Mouse (Mus musculus): ENCODE data around the gene Nmb. TPM values are rescaled to one million over a fixed set of nuclear protein-coding genes. Genes with fewer than 3 reads are reported as not detected.
"Not testable (repeated sequence)": the region's sequence is repeated elsewhere in the genome, so short reads cannot be mapped to it uniquely, and the experiment has no call there.

Nmb gene
- polyA plus RNA-seq (2016; fragmentation: Nextera tagmentation; extraction: Ambion mirVana), result 6.1 and 6.2 TPM in 2 replicates

DNA sequence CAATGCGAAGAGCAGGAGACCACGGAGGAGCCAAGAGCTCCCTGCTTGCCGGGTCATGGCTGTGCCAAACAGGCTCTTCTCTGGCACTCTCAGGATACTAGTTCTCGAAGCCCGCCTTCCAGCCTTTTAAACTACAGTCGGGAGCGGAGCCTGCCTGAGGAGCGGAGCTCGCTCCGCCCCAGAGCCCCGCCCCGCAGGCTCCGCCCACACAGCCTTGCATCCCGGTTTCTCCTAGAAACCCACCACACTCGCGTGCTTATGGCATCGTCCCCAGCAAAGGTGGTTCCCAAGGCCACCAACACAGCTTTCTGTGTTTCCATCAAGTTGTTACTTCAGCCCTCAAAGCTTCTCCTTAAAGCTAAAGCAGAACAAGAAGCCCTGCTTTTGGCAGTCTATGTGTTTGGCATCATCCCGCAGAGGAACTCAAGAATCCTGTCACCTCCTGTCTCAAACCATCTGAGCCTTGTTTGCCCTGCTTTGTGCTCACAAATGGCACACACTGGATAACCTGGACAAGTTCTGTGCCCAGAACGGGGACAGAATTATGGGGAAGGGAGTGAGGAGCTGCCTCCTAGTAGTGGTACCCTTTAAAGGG, at the start of gene Nmb:
Nmb (minus strand) TSS at position 156 of the 595 bp plus-strand sequence.
- H3K27ac ChIP-seq, result 0 out of 2 replicates have a peak within 1 kb of the TSS, but pooled peaks have one; percentile 0
- no peaks in the 10 kb centered on the region for H3K27me3 ChIP-seq
- H3K4me2 ChIP-seq (replicated peaks), result peak within 1 kb of the TSS; percentile 94
- H3K4me1 ChIP-seq, result peaks cover 23% of the 10 kb centered on the region
- ATAC-seq (ENCODE audit: insufficient number of reproducible peaks, insufficient read depth, low FRiP score, low TSS enrichment), result peak; percentile 52; the same call in 1 of the 2 replicates
- peak within 1 kb of the TSS; percentile 47 for H3K4me3 ChIP-seq
- peak within 1 kb of the TSS; percentile 65 for H3K9ac ChIP-seq
- WGBS, result 3% methylated on average over 19 of the region's 19 CpGs
- no peaks in the 10 kb centered on the region for H3K9me3 ChIP-seq
- peaks cover 16% of the 10 kb centered on the region for H3K36me3 ChIP-seq

DNA sequence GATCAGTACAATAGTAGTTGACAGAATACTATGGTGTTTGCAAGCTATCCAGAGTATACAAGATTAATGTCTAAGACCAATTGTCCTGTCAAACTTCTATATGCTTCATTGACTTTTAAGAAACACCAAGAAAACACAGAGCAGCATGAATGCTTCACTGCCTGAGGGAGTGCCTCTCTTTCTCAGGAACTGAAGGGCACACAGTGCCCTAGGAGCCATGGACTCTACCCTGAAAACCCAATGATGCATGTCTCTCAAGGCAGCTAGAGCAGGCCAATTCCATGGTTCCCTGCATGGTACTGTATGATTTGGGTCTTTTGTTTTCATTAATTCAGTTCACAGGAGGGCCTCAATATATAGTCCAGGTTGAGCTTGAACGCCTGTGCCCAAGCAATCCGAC, 49.4 kb upstream of the Nmb start:
- Histone ChIP-seq H3K9ac (no peak overlapping the region), H3K27ac (no peak overlapping the region), H3K9me3 (no peaks in the 10 kb centered on the region), H3K4me2 (replicated peaks) (no peak overlapping the region), H3K4me1 (no peaks in the 10 kb centered on the region), H3K4me3 (no peak overlapping the region), H3K36me3 (no peaks in the 10 kb centered on the region), H3K27me3 (no peaks in the 10 kb centered on the region)
- ATAC-seq (ENCODE audit: insufficient number of reproducible peaks, insufficient read depth, low FRiP score, low TSS enrichment), result no peak
- WGBS, result 80% methylated on average over 2 of the region's 2 CpGs

DNA sequence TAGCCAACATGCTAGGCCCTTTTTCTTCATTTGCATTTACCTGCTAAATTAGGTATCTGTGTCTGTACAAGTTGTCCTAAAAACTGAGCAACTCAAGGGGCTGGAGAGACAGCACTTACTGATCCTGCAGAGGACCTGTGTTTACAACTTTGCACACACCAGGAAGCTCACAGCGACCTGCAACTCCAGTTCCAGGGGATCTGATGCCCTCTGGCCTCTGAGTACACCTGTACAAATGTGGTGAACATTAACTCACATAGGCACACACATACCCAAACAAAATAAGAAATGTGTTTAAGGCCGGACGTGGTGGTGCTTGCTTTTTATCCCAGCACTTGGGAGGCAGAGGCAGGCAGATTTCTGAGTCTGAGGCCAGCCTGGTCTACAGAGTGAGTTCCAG, 47.3 kb upstream of the Nmb start:
- Histone ChIP-seq H3K9me3 (no peaks in the 10 kb centered on the region), H3K4me1 (no peaks in the 10 kb centered on the region), H3K27me3 (no peaks in the 10 kb centered on the region), H3K4me2 (replicated peaks) (no peak overlapping the region), H3K36me3 (no peaks in the 10 kb centered on the region), H3K9ac (no peak overlapping the region), H3K27ac (no peak overlapping the region), H3K4me3 (no peak overlapping the region)
- 65% methylated on average over 3 of the region's 3 CpGs for WGBS
- no peak for ATAC-seq (ENCODE audit: insufficient number of reproducible peaks, insufficient read depth, low FRiP score, low TSS enrichment)

DNA sequence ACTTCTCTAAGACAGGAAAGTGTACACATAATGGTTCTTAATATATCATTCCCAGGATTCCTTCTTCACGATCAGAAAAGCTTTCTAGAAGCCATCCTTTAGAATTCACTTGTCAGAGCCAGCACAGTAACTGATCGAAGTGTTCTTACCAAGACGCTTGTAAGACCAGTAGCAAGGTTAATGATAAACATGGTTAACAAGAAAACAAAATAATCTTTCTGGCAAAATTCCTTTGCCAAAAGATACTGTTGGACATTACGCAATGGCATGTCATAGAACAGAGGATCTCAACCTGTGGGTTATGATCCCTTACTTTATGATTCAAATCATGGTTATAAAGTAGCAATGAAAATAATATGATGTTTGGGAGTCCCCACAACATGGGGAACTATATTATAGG, 46.6 kb upstream of the Nmb start:
- Histone ChIP-seq H3K9me3 (no peaks in the 10 kb centered on the region), H3K27ac (no peak overlapping the region), H3K36me3 (no peaks in the 10 kb centered on the region), H3K4me2 (replicated peaks) (no peak overlapping the region), H3K4me3 (no peak overlapping the region), H3K4me1 (peaks cover 4% of the 10 kb centered on the region; the same call in 1 of the 2 replicates), H3K9ac (no peak overlapping the region), H3K27me3 (no peaks in the 10 kb centered on the region)
- ATAC-seq (ENCODE audit: insufficient number of reproducible peaks, insufficient read depth, low FRiP score, low TSS enrichment), result no peak
- 89% methylated on average over 4 of the region's 4 CpGs for WGBS

DNA sequence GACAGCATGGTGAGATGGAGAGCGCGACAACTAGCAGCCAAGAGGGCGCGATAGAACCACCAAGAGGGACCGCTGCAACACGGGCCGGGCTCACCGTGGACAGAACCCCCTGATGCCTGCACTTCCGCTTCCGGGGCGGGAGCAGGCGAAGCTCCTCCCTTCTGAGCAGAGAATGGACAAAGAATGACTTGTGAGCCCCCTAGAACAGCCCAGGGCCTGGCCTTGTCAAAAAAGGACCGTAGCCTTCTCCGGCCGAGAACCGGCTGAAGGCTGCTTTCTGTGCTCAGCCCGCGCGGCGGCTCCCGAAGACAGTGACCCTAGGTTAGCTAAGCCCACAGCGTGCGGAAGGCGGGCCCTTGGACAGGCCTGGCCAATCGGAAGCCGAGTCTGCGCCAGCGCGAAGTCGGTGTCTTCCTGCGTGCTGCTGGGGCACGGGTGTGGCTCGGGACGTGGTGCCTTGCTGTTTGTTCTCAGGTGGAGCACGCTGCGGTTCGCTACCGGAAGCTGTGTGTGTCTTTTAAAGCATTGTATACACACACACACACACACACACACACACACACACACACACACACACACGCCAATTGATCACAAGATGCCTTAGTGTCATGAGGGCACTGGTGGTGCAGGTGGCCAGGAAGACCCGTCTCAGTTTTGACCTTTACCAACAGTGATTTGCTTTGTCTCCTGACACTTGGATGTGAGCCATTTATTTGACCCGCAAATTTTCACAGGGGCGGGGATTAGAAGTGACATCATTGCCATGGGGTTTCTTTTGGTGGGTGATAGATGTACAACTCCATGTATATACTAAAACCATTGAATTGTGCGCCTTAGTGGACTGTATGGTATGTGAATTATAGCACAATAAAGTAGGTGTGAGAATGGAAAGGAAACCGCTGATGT, 42.8 kb upstream of the Nmb start, which contains the start of gene Sec11a:
Sec11a (minus strand) TSS at position 336 of the 906 bp plus-strand sequence.
- Histone ChIP-seq H3K9me3 (no peaks in the 10 kb centered on the region), H3K27ac (peak within 1 kb of the TSS; percentile 93), H3K4me2 (replicated peaks) (peak within 1 kb of the TSS; percentile 91), H3K27me3 (no peaks in the 10 kb centered on the region), H3K4me3 (peak within 1 kb of the TSS; percentile 79), H3K4me1 (peaks cover 16% of the 10 kb centered on the region; the same call in 1 of the 2 replicates), H3K36me3 (peaks cover 9% of the 10 kb centered on the region; the same call in 1 of the 2 replicates), H3K9ac (peak within 1 kb of the TSS; percentile 79)
- ATAC-seq (ENCODE audit: insufficient number of reproducible peaks, insufficient read depth, low FRiP score, low TSS enrichment), result peak; percentile 99
- WGBS, result 3% methylated on average over 44 of the region's 44 CpGs

DNA sequence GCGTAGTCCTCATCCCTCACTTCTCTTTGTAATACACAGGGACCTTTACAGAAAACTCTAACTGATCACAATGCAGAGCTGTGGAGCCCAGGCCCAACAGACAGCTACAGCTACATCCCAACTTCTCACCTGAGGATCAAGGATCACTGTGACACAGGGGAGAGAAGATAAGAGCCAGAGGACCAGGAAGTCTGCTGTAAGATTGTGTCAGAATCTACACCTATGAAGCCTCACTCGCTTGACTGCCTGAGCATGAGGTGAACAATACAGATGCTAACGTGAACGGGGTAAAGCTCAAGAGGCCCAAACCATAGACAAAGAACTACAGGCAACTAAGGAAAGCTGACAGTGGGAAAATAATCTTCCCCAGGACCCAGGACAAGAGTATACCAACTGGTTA, 34.9 kb upstream of the Nmb start:
- no peak for ATAC-seq (ENCODE audit: insufficient number of reproducible peaks, insufficient read depth, low FRiP score, low TSS enrichment)

DNA sequence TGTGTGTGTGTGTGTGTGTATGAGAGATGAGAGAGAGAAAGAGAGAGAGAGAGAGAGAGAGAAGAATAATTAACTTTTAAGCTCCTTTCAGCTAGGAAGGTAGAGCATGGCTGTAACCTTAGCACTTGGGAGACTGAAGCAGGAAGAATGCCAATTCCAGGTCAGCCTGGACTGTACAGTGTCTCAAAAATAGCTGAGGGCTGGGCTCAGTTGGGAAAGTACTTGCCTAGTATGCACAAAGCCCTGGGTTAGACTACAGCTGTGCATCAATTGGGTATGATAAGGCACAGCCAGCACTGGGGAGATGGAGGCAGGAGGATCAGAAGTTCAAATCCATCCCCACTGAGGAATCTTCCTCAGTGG, 32.4 kb upstream of the Nmb start:
- not testable (repeated sequence) for H3K27me3 ChIP-seq; H3K9ac ChIP-seq; H3K27ac ChIP-seq; H3K4me3 ChIP-seq; ATAC-seq (ENCODE audit: insufficient number of reproducible peaks, insufficient read depth, low FRiP score, low TSS enrichment); H3K9me3 ChIP-seq; H3K4me2 ChIP-seq (replicated peaks); H3K4me1 ChIP-seq
- H3K36me3 ChIP-seq, result peaks cover 23% of the 10 kb centered on the region

More for the DNA sequence above, 34.9 kb upstream of the Nmb start:
- no peaks in the 10 kb centered on the region for H3K4me1 ChIP-seq
- peaks cover 6% of the 10 kb centered on the region; the same call in 1 of the 2 replicates for H3K36me3 ChIP-seq
- H3K9ac ChIP-seq, result no peak overlapping the region
- no peak overlapping the region for H3K27ac ChIP-seq
- H3K4me3 ChIP-seq, result no peak overlapping the region
- H3K9me3 ChIP-seq, result no peaks in the 10 kb centered on the region
- no peak overlapping the region for H3K4me2 ChIP-seq (replicated peaks)
- 91% methylated on average over 4 of the region's 4 CpGs for WGBS
- no peaks in the 10 kb centered on the region for H3K27me3 ChIP-seq

DNA sequence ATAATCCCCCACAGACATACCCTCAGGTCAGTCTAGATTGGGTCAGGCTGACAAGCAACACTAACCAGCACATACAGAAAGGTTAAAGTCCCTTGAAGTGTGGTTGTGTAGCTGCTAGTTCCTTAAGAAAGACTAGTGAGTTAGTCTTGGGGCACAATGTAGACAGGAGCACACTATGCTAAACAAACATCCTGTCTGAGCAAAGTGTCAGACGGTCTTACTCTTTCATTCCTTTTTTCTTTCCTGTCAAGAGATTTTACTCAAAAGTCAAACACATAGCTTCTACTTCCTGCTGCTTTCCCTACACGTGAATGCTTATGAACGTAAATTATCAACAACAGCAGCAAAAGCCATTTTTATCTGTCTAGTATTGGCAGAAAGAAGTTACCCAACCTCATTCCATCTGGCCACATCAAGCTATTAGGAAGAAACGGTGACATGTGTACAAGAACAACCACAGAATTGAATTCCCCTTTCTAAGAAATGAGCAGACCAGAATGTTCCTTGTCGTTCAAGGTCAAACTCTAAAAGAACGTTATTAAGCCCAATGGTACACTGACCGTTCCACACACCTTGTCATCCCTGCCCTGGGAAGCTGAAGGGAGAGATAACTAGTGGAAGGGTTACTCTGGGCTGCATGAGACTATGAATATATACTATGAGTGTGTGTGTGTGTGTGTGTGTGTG, 31.9 kb upstream of the Nmb start:
- not testable (repeated sequence) for H3K9ac ChIP-seq
- H3K36me3 ChIP-seq, result peaks cover 28% of the 10 kb centered on the region

DNA sequence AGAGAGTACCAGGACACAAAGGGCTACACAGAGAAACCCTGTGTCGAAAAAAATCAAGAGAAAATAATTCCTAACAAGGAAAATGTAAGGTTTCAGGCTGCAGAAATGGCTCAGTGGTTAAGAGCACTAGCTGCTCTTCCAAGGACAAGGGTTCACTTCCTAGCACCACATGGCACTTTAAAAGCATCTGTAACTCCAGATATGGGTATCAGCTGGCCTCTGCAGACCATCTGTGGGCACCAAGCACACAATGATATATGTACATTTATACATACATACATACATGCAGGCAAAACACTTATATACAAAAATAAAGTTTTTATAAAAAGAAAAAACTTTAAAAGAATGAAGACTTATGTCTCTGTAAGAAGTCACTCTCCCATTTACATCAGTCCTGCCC, 31.0 kb upstream of the Nmb start:
- no peak for ATAC-seq (ENCODE audit: insufficient number of reproducible peaks, insufficient read depth, low FRiP score, low TSS enrichment)
- H3K36me3 ChIP-seq, result peaks cover 30% of the 10 kb centered on the region
- no peaks in the 10 kb centered on the region for H3K9me3 ChIP-seq
- H3K27me3 ChIP-seq, result no peaks in the 10 kb centered on the region
- no peak overlapping the region for H3K4me2 ChIP-seq (replicated peaks)
- H3K4me3 ChIP-seq, result no peak overlapping the region
- H3K9ac ChIP-seq, result no peak overlapping the region
- WGBS, result 90% methylated on average over 1 of the region's 1 CpGs
- H3K4me1 ChIP-seq, result no peaks in the 10 kb centered on the region
- no peak overlapping the region for H3K27ac ChIP-seq

More for the DNA sequence above, 31.9 kb upstream of the Nmb start:
- not testable (repeated sequence) for ATAC-seq (ENCODE audit: insufficient number of reproducible peaks, insufficient read depth, low FRiP score, low TSS enrichment); H3K4me2 ChIP-seq (replicated peaks); H3K9me3 ChIP-seq; H3K4me1 ChIP-seq; H3K27me3 ChIP-seq; H3K4me3 ChIP-seq; H3K27ac ChIP-seq
- 80% methylated on average over 7 of the region's 7 CpGs for WGBS

DNA sequence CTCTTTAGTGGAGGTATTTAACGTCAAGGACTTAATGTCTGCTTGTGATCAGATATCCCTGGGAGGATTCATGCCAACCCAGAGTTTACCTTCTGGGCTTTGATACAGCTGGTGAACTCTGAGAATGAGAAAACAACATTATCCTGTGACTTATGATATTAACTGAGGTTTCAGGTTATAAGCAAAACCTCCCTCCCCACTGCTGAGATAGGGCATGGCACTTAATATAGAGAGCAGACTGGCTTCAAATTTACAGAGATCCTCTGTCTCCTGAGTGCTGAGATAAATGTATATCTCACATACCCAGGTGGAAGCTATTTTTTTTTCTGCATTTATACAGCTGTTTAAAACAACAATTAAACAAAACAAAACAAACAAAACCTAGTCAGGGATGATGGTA, 27.9 kb upstream of the Nmb start:
- no peaks in the 10 kb centered on the region for H3K27me3 ChIP-seq
- H3K9ac ChIP-seq, result no peak overlapping the region
- peaks cover 28% of the 10 kb centered on the region for H3K36me3 ChIP-seq
- no peak overlapping the region for H3K4me3 ChIP-seq
- no peaks in the 10 kb centered on the region for H3K9me3 ChIP-seq
- no peak overlapping the region for H3K4me2 ChIP-seq (replicated peaks)
- no peaks in the 10 kb centered on the region for H3K4me1 ChIP-seq
- WGBS, result 70% methylated on average over 1 of the region's 1 CpGs
- no peak for ATAC-seq (ENCODE audit: insufficient number of reproducible peaks, insufficient read depth, low FRiP score, low TSS enrichment)
- no peak overlapping the region for H3K27ac ChIP-seq

DNA sequence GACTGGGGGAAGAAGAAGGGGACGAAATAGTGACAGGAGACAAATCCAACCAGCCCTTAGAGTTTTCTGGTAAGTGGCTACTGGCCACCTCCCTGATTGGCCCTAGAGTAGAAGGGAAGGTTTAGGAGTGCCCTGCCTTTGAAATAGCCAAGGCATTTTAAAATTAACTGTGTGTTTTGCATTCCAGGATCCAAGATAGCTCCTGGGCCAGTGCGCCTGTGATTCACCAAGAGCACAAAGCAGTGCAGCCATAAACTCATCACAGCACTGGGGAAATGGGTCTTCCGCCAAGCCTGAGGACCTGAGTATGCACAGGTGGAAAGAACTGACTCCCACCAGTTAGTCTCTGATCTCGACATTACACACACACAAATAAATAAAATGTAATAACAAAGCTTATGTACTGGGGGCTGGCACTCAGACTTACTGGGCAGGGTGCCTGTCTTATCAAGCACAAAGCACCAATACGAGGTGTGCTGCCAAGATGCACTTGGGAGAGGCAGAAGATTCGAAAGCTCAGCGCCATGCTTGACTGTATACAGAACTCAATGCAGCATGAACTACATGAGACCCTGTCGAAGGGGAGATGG, 26.8 kb upstream of the Nmb start:
- Histone ChIP-seq H3K36me3 (peaks cover 35% of the 10 kb centered on the region), H3K9ac (no peak overlapping the region), H3K4me2 (replicated peaks) (no peak overlapping the region), H3K4me1 (no peaks in the 10 kb centered on the region), H3K27ac (no peak overlapping the region), H3K9me3 (no peaks in the 10 kb centered on the region), H3K4me3 (no peak overlapping the region), H3K27me3 (no peaks in the 10 kb centered on the region)
- no peak for ATAC-seq (ENCODE audit: insufficient number of reproducible peaks, insufficient read depth, low FRiP score, low TSS enrichment)
- WGBS, result 92% methylated on average over 8 of the region's 8 CpGs

Measured in embryonic facial prominence, embryonic 12.5 days (tissue).